Mouse (Mus musculus) kidney, postnatal 0 days (tissue): ENCODE results near the gene Cnot11. TPM values are rescaled to one million over a fixed set of nuclear protein-coding genes. Genes with fewer than 3 reads are reported as not detected.
A peak's percentile ranks its signal among the peaks of the same experiment; 100 is the strongest.

Experiments
- ATAC-seq: fragments of 200-750 bp; cut with Nextera tagmentation; replicated peaks from 2 replicates; pipeline ENCODE4 v1.8.0; 2017; ENCODE audit warnings: low read depth, moderate number of reproducible peaks, moderate TSS enrichment, moderate library complexity; ENCODE audit not compliant: low FRiP score
- DNase-seq: peaks from one replicate; pipeline ENCODE4 v3.0.0-alpha.2; 2016; ENCODE audit warnings: low spot score
- H3K27ac ChIP-seq: fragments of 300-500 bp; sonication (generic); 2 replicates; pipeline ENCODE4 v1.5.1; 2014; ENCODE audit warnings: mild to moderate bottlenecking
- H3K27me3 ChIP-seq: fragments of 300-500 bp; sonication (generic); 2 replicates; pipeline ENCODE4 v1.6.1; 2014; ENCODE audit warnings: low read length, mixed read lengths; ENCODE audit not compliant: insufficient read depth
- H3K36me3 ChIP-seq: fragments of 300-500 bp; sonication (generic); 2 replicates; pipeline ENCODE4 v1.6.1; 2014; ENCODE audit warnings: low read length, mixed read lengths; ENCODE audit not compliant: insufficient read depth
- H3K4me1 ChIP-seq: fragments of 300-500 bp; sonication (generic); replicated peaks from 2 replicates; pipeline ENCODE4 v1.6.1; 2014; ENCODE audit warnings: antibody characterized with exemption, low read length, mixed read lengths; ENCODE audit not compliant: insufficient read depth
- H3K4me2 ChIP-seq: fragments of 300-500 bp; sonication (generic); 2 replicates; pipeline ENCODE4 v1.6.1; 2014; ENCODE audit warnings: mild to moderate bottlenecking, low read length, moderate library complexity, mixed read lengths
- H3K4me3 ChIP-seq: fragments of 300-500 bp; sonication (generic); replicated peaks from 2 replicates; pipeline ENCODE4 v1.5.1; 2014; ENCODE audit warnings: low read depth, low read length
- H3K9ac ChIP-seq: fragments of 300-500 bp; sonication (generic); 2 replicates; pipeline ENCODE4 v1.6.1; 2014; ENCODE audit warnings: low read depth, low read length
- H3K9me3 ChIP-seq: fragments of 300-500 bp; sonication (generic); replicated peaks from 2 replicates; pipeline ENCODE4 v1.6.1; 2016; ENCODE audit warnings: low read length, inconsistent platforms, mixed read lengths
- CTCF ChIP-seq: IDR thresholded peaks from 2 replicates; pipeline ENCODE4 v1.5.1; 2016; ENCODE audit warnings: antibody characterized with exemption, low read depth, mild to moderate bottlenecking, moderate library complexity
- WGBS: fragments of 180-500 bp; shearing (Covaris S2); extraction: QIAGEN DNeasy Blood & Tissue Kit; methylation state at CpG from one replicate; pipeline ENCODE4 v1.1.7; 2014; 5-methylcytosine and 5-hydroxymethylcytosine counted together
- polyA plus RNA-seq: library from polyadenylated mRNA; unstranded; fragments of >200 nt; fragmentation: Nextera tagmentation; extraction: Ambion mirVana; gene quantifications from 2 replicates; pipeline ENCODE4 v1.2.1, GENCODE M21; 2015

The Cnot11 gene
- polyA plus RNA-seq, 1 experiment from 2014 or later, result 18.6 TPM

GRCm38 (mm10) chr1:39559009-39559408 lies 24.2 kb downstream of the Cnot11 start:
- ATAC-seq, result no peak
- H3K9me3 ChIP-seq, result no peaks in the 10 kb centered on the region

GRCm38 (mm10) chr1:39561920-39562319 lies 27.1 kb downstream of the Cnot11 start:
- 23% methylated on average over 1 of the region's 1 CpGs for WGBS
- no peak overlapping the region for H3K4me2 ChIP-seq
- TF ChIP-seq CTCF, result peak; percentile 57

More at GRCm38 (mm10) chr1:39559009-39559408, 24.2 kb downstream of the Cnot11 start:
- no peaks in the 10 kb centered on the region for H3K27me3 ChIP-seq
- H3K4me1 ChIP-seq, result no peaks in the 10 kb centered on the region
- 95% methylated on average over 2 of the region's 2 CpGs for WGBS
- H3K4me3 ChIP-seq, result no peak overlapping the region
- H3K9ac ChIP-seq, result no peak overlapping the region
- H3K27ac ChIP-seq, result no peak overlapping the region
- DNase-seq, result no peak
- H3K4me2 ChIP-seq, result no peak overlapping the region
- no peak for TF ChIP-seq CTCF
- peaks cover 32% of the 10 kb centered on the region; the same call in 1 of the 2 replicates for H3K36me3 ChIP-seq

GRCm38 (mm10) chr1:39563161-39563560 lies 28.4 kb downstream of the Cnot11 start:
- no peak for TF ChIP-seq CTCF
- Histone ChIP-seq H3K4me3 (no peak overlapping the region), H3K27me3 (no peaks in the 10 kb centered on the region), H3K9ac (no peak overlapping the region), H3K4me2 (no peak overlapping the region), H3K4me1 (no peaks in the 10 kb centered on the region), H3K9me3 (no peaks in the 10 kb centered on the region), H3K36me3 (0 out of 2 replicates have a peak, but pooled peaks cover 21% of the 10 kb centered on the region), H3K27ac (no peak overlapping the region)
- DNase-seq, result no peak
- no peak for ATAC-seq
- 78% methylated on average over 7 of the region's 7 CpGs for WGBS

More at GRCm38 (mm10) chr1:39561920-39562319, 27.1 kb downstream of the Cnot11 start:
- H3K27me3 ChIP-seq, result no peaks in the 10 kb centered on the region
- H3K9ac ChIP-seq, result no peak overlapping the region
- no peak overlapping the region for H3K27ac ChIP-seq
- no peaks in the 10 kb centered on the region for H3K9me3 ChIP-seq
- no peak for ATAC-seq
- H3K36me3 ChIP-seq, result 0 out of 2 replicates have a peak, but pooled peaks cover 21% of the 10 kb centered on the region
- H3K4me3 ChIP-seq, result no peak overlapping the region
- no peaks in the 10 kb centered on the region for H3K4me1 ChIP-seq
- peak; percentile 27 for DNase-seq

GRCm38 (mm10) chr1:39564603-39565002 lies 29.8 kb downstream of the Cnot11 start:
- H3K4me3 ChIP-seq, result no peak overlapping the region

GRCm38 (mm10) chr1:39568079-39568478 lies 33.3 kb downstream of the Cnot11 start:
- Histone ChIP-seq H3K27ac (no peak overlapping the region), H3K36me3 (0 out of 2 replicates have a peak, but pooled peaks cover 6% of the 10 kb centered on the region), H3K9me3 (no peaks in the 10 kb centered on the region), H3K4me2 (no peak overlapping the region), H3K4me1 (peaks cover 7% of the 10 kb centered on the region; the same call in 1 of the 2 replicates), H3K4me3 (no peak overlapping the region), H3K27me3 (no peaks in the 10 kb centered on the region), H3K9ac (no peak overlapping the region)
- ATAC-seq (no peak), DNase-seq (no peak)
- TF ChIP-seq CTCF, result no peak

More at GRCm38 (mm10) chr1:39564603-39565002, 29.8 kb downstream of the Cnot11 start:
- Histone ChIP-seq H3K4me2 (no peak overlapping the region), H3K9me3 (no peaks in the 10 kb centered on the region), H3K9ac (no peak overlapping the region), H3K27me3 (no peaks in the 10 kb centered on the region), H3K4me1 (no peaks in the 10 kb centered on the region), H3K27ac (no peak overlapping the region), H3K36me3 (0 out of 2 replicates have a peak, but pooled peaks cover 10% of the 10 kb centered on the region)
- 59% methylated on average over 3 of the region's 3 CpGs for WGBS
- DNase-seq, result no peak
- ATAC-seq, result no peak
- TF ChIP-seq CTCF, result no peak

GRCm38 (mm10) chr1:39571653-39572052 lies 36.9 kb downstream of the Cnot11 start:
- H3K27me3 ChIP-seq, result no peaks in the 10 kb centered on the region

GRCm38 (mm10) chr1:39573890-39574289 lies 39.1 kb downstream of the Cnot11 start:
- Histone ChIP-seq H3K9me3 (no peaks in the 10 kb centered on the region), H3K4me1 (peaks cover 15% of the 10 kb centered on the region), H3K27me3 (no peaks in the 10 kb centered on the region), H3K27ac (no peak overlapping the region), H3K4me2 (0 out of 2 replicates have a peak overlapping the region, but pooled peaks have one; percentile 15), H3K4me3 (no peak overlapping the region), H3K9ac (no peak overlapping the region), H3K36me3 (0 out of 2 replicates have a peak, but pooled peaks cover 2% of the 10 kb centered on the region)
- ATAC-seq (no peak), DNase-seq (no peak)
- TF ChIP-seq CTCF, result no peak
- 67% methylated on average over 7 of the region's 7 CpGs for WGBS

More at GRCm38 (mm10) chr1:39571653-39572052, 36.9 kb downstream of the Cnot11 start:
- H3K9ac ChIP-seq, result no peak overlapping the region
- no peak overlapping the region for H3K4me2 ChIP-seq
- H3K36me3 ChIP-seq, result 0 out of 2 replicates have a peak, but pooled peaks cover 2% of the 10 kb centered on the region
- no peaks in the 10 kb centered on the region for H3K9me3 ChIP-seq
- no peak for ATAC-seq
- WGBS, result 31% methylated on average over 6 of the region's 6 CpGs
- H3K4me1 ChIP-seq, result peaks cover 11% of the 10 kb centered on the region; the same call in 1 of the 2 replicates
- no peak for TF ChIP-seq CTCF
- no peak for DNase-seq
- H3K4me3 ChIP-seq, result no peak overlapping the region
- no peak overlapping the region for H3K27ac ChIP-seq
